22 mouse cellular contexts compared by ENCODE assay signal in genomic region chr13:81237947-81238346, GRCm38 (mm10).
A peak's percentile ranks its signal among the peaks of the same experiment; 100 is the strongest.
DNase-seq lines count a peak whose midpoint lies in the region; ATAC-seq and TF ChIP-seq lines count a peak whose summit lies in the region.
"Had no signal": no experiment of that assay in that cellular context is flagged by ENCODE, and none has a peak within 500 bp of the region (broad histone marks: within the 10 kb centered on the region; RNA-seq: fewer than 3 reads in every experiment).

No protein-coding gene starts in this region.

- H3K79me2 ChIP-seq in C2C12 (ENCODE audit: control insufficient read depth, insufficient read depth) = no peaks in the 10 kb centered on the region

- no peak overlapping the region for H3K4me2 ChIP-seq in intestine, postnatal 0 days (replicated peaks; ENCODE audit: low read depth)
- no peak overlapping the region for H3K4me2 ChIP-seq in intestine, embryonic 16.5 days (ENCODE audit: low read depth, low read length)
- H3K4me2 ChIP-seq: embryonic facial prominence, embryonic 13.5 days; forebrain, embryonic 15.5 days; hindbrain, embryonic 12.5 days; limb, embryonic 13.5 days; neural tube, embryonic 12.5 days had no signal

- H3K27ac ChIP-seq in intestine, postnatal 0 days (ENCODE audit: low read depth, low read length) = no peak overlapping the region
- H3K27ac ChIP-seq in intestine, embryonic 16.5 days (ENCODE audit: low read length) = no peak overlapping the region
- H3K27ac ChIP-seq: embryonic facial prominence, embryonic 13.5 days; forebrain, embryonic 15.5 days; heart, embryonic 10.5 days; hindbrain, embryonic 12.5 days; limb, embryonic 13.5 days; neural tube, embryonic 12.5 days had no signal

- WGBS in intestine, postnatal 0 days = 79% methylated on average over 5 of the region's 5 CpGs
- 77% methylated on average over 5 of the region's 5 CpGs for WGBS in intestine, embryonic 16.5 days

- TF ChIP-seq CTCF in intestine, postnatal 0 days (IDR thresholded peaks at IDR 0.05; ENCODE audit: low read depth) = 0 out of 2 replicates have a peak, but pooled peaks have one; percentile 5
- no peak for TF ChIP-seq CTCF in C2C12 (IDR thresholded peaks at IDR 0.05; ENCODE audit: control insufficient read depth, insufficient read depth, insufficient read length)

- H3K79me3 ChIP-seq in C2C12 (ENCODE audit: low read depth) = no peaks in the 10 kb centered on the region

- no peaks in the 10 kb centered on the region for H3K9me3 ChIP-seq in intestine, postnatal 0 days (ENCODE audit: control insufficient read depth)
- H3K9me3 ChIP-seq in intestine, embryonic 16.5 days (ENCODE audit: control insufficient read depth, low read length) = no peaks in the 10 kb centered on the region
- H3K9me3 ChIP-seq: embryonic facial prominence, embryonic 13.5 days; forebrain, embryonic 15.5 days; heart, embryonic 10.5 days; hindbrain, embryonic 12.5 days; limb, embryonic 13.5 days; neural tube, embryonic 12.5 days had no signal

- no peak overlapping the region for H3ac ChIP-seq in C2C12 (ENCODE audit: control insufficient read depth, insufficient read length, low read depth)

- H3K27me3 ChIP-seq in intestine, postnatal 0 days (replicated peaks; ENCODE audit: control insufficient read depth, insufficient read depth, low read length) = no peaks in the 10 kb centered on the region
- H3K27me3 ChIP-seq in intestine, embryonic 16.5 days (replicated peaks; ENCODE audit: control insufficient read depth, insufficient read depth, low read length) = no peaks in the 10 kb centered on the region
- H3K27me3 ChIP-seq in C2C12 (ENCODE audit: control insufficient read depth, insufficient read depth, insufficient read length) = no peaks in the 10 kb centered on the region
- H3K27me3 ChIP-seq: embryonic facial prominence, embryonic 13.5 days; forebrain, embryonic 15.5 days; hindbrain, embryonic 12.5 days; limb, embryonic 13.5 days; neural tube, embryonic 12.5 days had no signal

- no peak for ATAC-seq in intestine, postnatal 0 days
- no peak for ATAC-seq in intestine, embryonic 16.5 days
- ATAC-seq in megakaryocyte, adult 5-6 weeks (ENCODE audit: poor library complexity, severe bottlenecking) = 0 out of 2 replicates have a peak, but pooled peaks have one; percentile 7
- ATAC-seq: forebrain, embryonic 15.5 days; inflammation-experienced regulatory T-cells, adult 6 months; lung, postnatal 0 days had no signal

- H3K4me1 ChIP-seq in intestine, postnatal 0 days (replicated peaks; ENCODE audit: control insufficient read depth, insufficient read depth, low read length) = no peaks in the 10 kb centered on the region
- no peaks in the 10 kb centered on the region for H3K4me1 ChIP-seq in intestine, embryonic 16.5 days (ENCODE audit: control insufficient read depth, insufficient read depth, low read length)
- H3K4me1 ChIP-seq: embryonic facial prominence, embryonic 13.5 days; forebrain, embryonic 15.5 days; heart, embryonic 10.5 days; hindbrain, embryonic 12.5 days; neural tube, embryonic 12.5 days had no signal

- no peak overlapping the region for H3K9ac ChIP-seq in intestine, postnatal 0 days (ENCODE audit: low read depth, low read length)
- no peak overlapping the region for H3K9ac ChIP-seq in intestine, embryonic 16.5 days (ENCODE audit: low read depth, low read length)
- H3K9ac ChIP-seq: embryonic facial prominence, embryonic 13.5 days; forebrain, embryonic 15.5 days; hindbrain, embryonic 12.5 days; limb, embryonic 13.5 days; neural tube, embryonic 12.5 days had no signal

- peak; percentile 16 for DNase-seq in adrenal gland, postnatal 10 days
- no peak for DNase-seq in adrenal gland, postnatal 25 days
- DNase-seq in cerebellum, adult 11 months = no peak
- no peak for DNase-seq in cerebellum, postnatal 4 days (ENCODE audit: low spot score in 2 of 2)
- DNase-seq: cerebellum, adult 9-10 months; gastrocnemius, postnatal 25 days; kidney, adult 9 months; kidney, postnatal 4 days; layer of hippocampus, adult 9-11 months; thymus, postnatal 4 days had no signal

- H3K36me3 ChIP-seq in intestine, postnatal 0 days (ENCODE audit: control insufficient read depth, insufficient read depth) = no peaks in the 10 kb centered on the region
- H3K36me3 ChIP-seq in intestine, embryonic 16.5 days (ENCODE audit: control insufficient read depth, insufficient read depth, low read length) = no peaks in the 10 kb centered on the region
- H3K36me3 ChIP-seq in C2C12 (ENCODE audit: control insufficient read depth, insufficient read depth) = no peaks in the 10 kb centered on the region
- H3K36me3 ChIP-seq: embryonic facial prominence, embryonic 13.5 days; forebrain, embryonic 15.5 days; heart, embryonic 10.5 days; hindbrain, embryonic 12.5 days; limb, embryonic 13.5 days; neural tube, embryonic 12.5 days had no signal

- no peak overlapping the region for H3K4me3 ChIP-seq in intestine, postnatal 0 days (ENCODE audit: low read depth, low read length)
- H3K4me3 ChIP-seq in intestine, embryonic 16.5 days (ENCODE audit: low read length) = no peak overlapping the region
- H3K4me3 ChIP-seq in C2C12 (ENCODE audit: insufficient read depth, poor library complexity, severe bottlenecking) = no peak overlapping the region
- H3K4me3 ChIP-seq: embryonic facial prominence, embryonic 13.5 days; forebrain, embryonic 15.5 days; heart, embryonic 10.5 days; hindbrain, embryonic 12.5 days; limb, embryonic 13.5 days; neural tube, embryonic 12.5 days had no signal

TF ChIP-seq in C2C12, 6 proteins besides CTCF, POLR2A, EP300 and RAD21:
- TF ChIP-seq MYOD1 (IDR thresholded peaks at IDR 0.05; ENCODE audit: control insufficient read depth, insufficient read length, low read depth) (no peak), USF1 (IDR thresholded peaks at IDR 0.05; ENCODE audit: low read depth) (peak; percentile 74)
TF ChIP-seq in C2C12: peak in this region for 1.
